Mouse (Mus musculus) heart, adult 2 months (tissue): Measurements from ENCODE around the gene Usp44.

Source experiments
- CTCF ChIP-seq: fragments of 200-600 bp; IDR thresholded peaks from 2 replicates; pipeline ENCODE4 v1.8.1; 2022; ENCODE audit warnings: antibody characterized with exemption, mild to moderate bottlenecking, moderate library complexity
- EP300 ChIP-seq: fragments of 200-500 bp; IDR thresholded peaks from 2 replicates; pipeline ENCODE4 v1.6.1; 2011; ENCODE audit warnings: low read depth, low read length, control low read depth; ENCODE audit not compliant: insufficient read depth
- POLR2A ChIP-seq: fragments of 200-500 bp; IDR thresholded peaks from 2 replicates; pipeline ENCODE4 v1.6.1; 2011; ENCODE audit warnings: mild to moderate bottlenecking, low read depth, low read length, control low read depth; ENCODE audit not compliant: insufficient read depth

DNA sequence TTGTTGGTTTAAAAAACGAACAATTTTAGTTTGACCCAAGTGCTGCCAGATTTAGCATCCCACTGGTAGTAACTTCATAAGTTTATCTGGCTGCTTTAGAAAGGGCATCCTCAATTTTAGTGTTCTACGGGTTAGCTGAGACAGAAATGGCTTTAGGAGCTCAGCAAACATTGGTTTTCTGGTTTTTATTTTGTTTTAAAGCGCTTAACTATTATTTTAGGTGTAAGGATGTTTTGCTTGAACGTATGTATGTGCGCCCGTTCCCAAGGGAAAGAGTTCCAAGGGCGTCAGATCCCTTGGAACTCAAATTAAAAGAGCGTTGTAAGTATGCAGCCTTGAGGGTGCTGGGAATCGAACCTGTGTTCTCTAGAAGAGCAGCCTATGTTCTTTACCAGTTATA, 1.5 kb downstream of the Usp44 start:
- TF ChIP-seq CTCF (no peak), POLR2A (no peak), EP300 (no peak)
